Mouse (Mus musculus): ENCODE measurements around the gene Cpsf4. TPM values are rescaled to one million over a fixed set of nuclear protein-coding genes. Genes with fewer than 3 reads are reported as not detected.

Gene Cpsf4
- total and polyA plus RNA-seq, 2 experiments from 2014 or later: 37.8 to 48.1 TPM

- Histone ChIP-seq H3K9ac (replicated peaks; ENCODE audit: low read length) (peak overlapping the region; percentile 86), H3K4me2 (ENCODE audit: low read depth, low read length) (peak overlapping the region; percentile 97), H3K27me3 (ENCODE audit: insufficient read depth, low read length) (no peaks in the 10 kb centered on the region), H3K9me3 (ENCODE audit: low read length) (no peaks in the 10 kb centered on the region), H3K36me3 (ENCODE audit: insufficient read depth, low read length) (peaks cover 28% of the 10 kb centered on the region), H3K4me3 (ENCODE audit: low read length) (peak overlapping the region; percentile 99), H3K27ac (peak overlapping the region; percentile 95), H3K4me1 (ENCODE audit: insufficient read depth, low read length) (peaks cover 18% of the 10 kb centered on the region)
- ATAC-seq (no peak), DNase-seq (ENCODE audit: low spot score) (no peak)
- TF ChIP-seq CTCF (IDR thresholded peaks at IDR 0.05; ENCODE audit: low read depth): no peak
- under 1% methylated on average over 18 of the region's 18 CpGs for WGBS
Observed at GRCm38 (mm10) chr5:145140611-145141010, 26.4 kb upstream of the Cpsf4 start.

DNA sequence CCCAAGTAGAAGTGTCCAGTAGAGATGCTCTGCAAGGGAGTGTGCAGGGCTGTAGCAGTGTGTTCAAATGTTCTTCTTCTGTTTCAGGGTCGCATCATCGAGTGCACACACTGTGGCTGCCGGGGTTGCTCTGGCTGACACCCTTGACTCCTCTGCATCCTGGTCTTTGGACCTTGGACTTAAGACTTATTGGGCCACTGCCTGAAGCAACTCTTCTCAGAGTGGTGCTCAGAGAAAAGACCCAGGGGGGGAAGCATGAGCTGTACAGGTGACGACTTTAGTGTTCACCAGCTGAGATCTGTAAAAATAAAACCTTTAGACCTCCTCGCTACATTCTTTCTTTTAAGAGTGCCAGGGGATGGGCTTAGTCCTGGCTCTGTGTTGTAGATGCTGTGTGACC is 19.3 kb upstream of the Cpsf4 start:
- TF ChIP-seq CTCF (IDR thresholded peaks at IDR 0.05; ENCODE audit: low read depth): no peak

GRCm38 (mm10) chr5:145149294-145149693 is 17.7 kb upstream of the Cpsf4 start:
- 92% methylated on average over 6 of the region's 6 CpGs for WGBS
- H3K4me2 ChIP-seq (ENCODE audit: low read depth, low read length): no peak overlapping the region
- no peak for DNase-seq (ENCODE audit: low spot score)
- no peaks in the 10 kb centered on the region for H3K27me3 ChIP-seq (ENCODE audit: insufficient read depth, low read length)
- no peak overlapping the region for H3K9ac ChIP-seq (replicated peaks; ENCODE audit: low read length)
- ATAC-seq: no peak
- no peak for TF ChIP-seq CTCF (IDR thresholded peaks at IDR 0.05; ENCODE audit: low read depth)
- no peaks in the 10 kb centered on the region for H3K9me3 ChIP-seq (ENCODE audit: low read length)
- H3K4me1 ChIP-seq (ENCODE audit: insufficient read depth, low read length): no peaks in the 10 kb centered on the region
- no peak overlapping the region for H3K27ac ChIP-seq
- H3K4me3 ChIP-seq (ENCODE audit: low read length): no peak overlapping the region
- H3K36me3 ChIP-seq (ENCODE audit: insufficient read depth, low read length): peaks cover 70% of the 10 kb centered on the region

More for the DNA sequence above, 19.3 kb upstream of the Cpsf4 start:
- no peak for ATAC-seq
- no peaks in the 10 kb centered on the region for H3K4me1 ChIP-seq (ENCODE audit: insufficient read depth, low read length)
- no peak overlapping the region for H3K27ac ChIP-seq
- H3K9me3 ChIP-seq (ENCODE audit: low read length): no peaks in the 10 kb centered on the region
- 88% methylated on average over 5 of the region's 5 CpGs for WGBS
- H3K4me2 ChIP-seq (ENCODE audit: low read depth, low read length): no peak overlapping the region
- H3K27me3 ChIP-seq (ENCODE audit: insufficient read depth, low read length): no peaks in the 10 kb centered on the region
- no peak overlapping the region for H3K9ac ChIP-seq (replicated peaks; ENCODE audit: low read length)
- H3K4me3 ChIP-seq (ENCODE audit: low read length): no peak overlapping the region
- no peak for DNase-seq (ENCODE audit: low spot score)
- H3K36me3 ChIP-seq (ENCODE audit: insufficient read depth, low read length): peaks cover 75% of the 10 kb centered on the region

GRCm38 (mm10) chr5:145152690-145153089 is 14.3 kb upstream of the Cpsf4 start:
- ATAC-seq (no peak), DNase-seq (ENCODE audit: low spot score) (no peak)
- Histone ChIP-seq H3K27me3 (ENCODE audit: insufficient read depth, low read length) (no peaks in the 10 kb centered on the region), H3K9me3 (ENCODE audit: low read length) (no peaks in the 10 kb centered on the region), H3K36me3 (ENCODE audit: insufficient read depth, low read length) (peaks cover 51% of the 10 kb centered on the region), H3K27ac (no peak overlapping the region), H3K9ac (replicated peaks; ENCODE audit: low read length) (no peak overlapping the region), H3K4me2 (ENCODE audit: low read depth, low read length) (no peak overlapping the region), H3K4me1 (ENCODE audit: insufficient read depth, low read length) (no peaks in the 10 kb centered on the region), H3K4me3 (ENCODE audit: low read length) (no peak overlapping the region)
- TF ChIP-seq CTCF (IDR thresholded peaks at IDR 0.05; ENCODE audit: low read depth): no peak
- WGBS: 92% methylated on average over 5 of the region's 5 CpGs

- Histone ChIP-seq H3K27ac (no peak overlapping the region), H3K36me3 (ENCODE audit: insufficient read depth, low read length) (peaks cover 50% of the 10 kb centered on the region), H3K4me2 (ENCODE audit: low read depth, low read length) (no peak overlapping the region), H3K9me3 (ENCODE audit: low read length) (no peaks in the 10 kb centered on the region), H3K9ac (replicated peaks; ENCODE audit: low read length) (no peak overlapping the region), H3K4me3 (ENCODE audit: low read length) (no peak overlapping the region), H3K27me3 (ENCODE audit: insufficient read depth, low read length) (no peaks in the 10 kb centered on the region), H3K4me1 (ENCODE audit: insufficient read depth, low read length) (peaks cover 7% of the 10 kb centered on the region)
- 96% methylated on average over 14 of the region's 14 CpGs for WGBS
- DNase-seq (ENCODE audit: low spot score) (no peak), ATAC-seq (no peak)
- no peak for TF ChIP-seq CTCF (IDR thresholded peaks at IDR 0.05; ENCODE audit: low read depth)
Observed at GRCm38 (mm10) chr5:145161361-145161760, 5.7 kb upstream of the Cpsf4 start.

GRCm38 (mm10) chr5:145164710-145165109 is 2.3 kb upstream of the Cpsf4 start:
- TF ChIP-seq CTCF (IDR thresholded peaks at IDR 0.05; ENCODE audit: low read depth): no peak
- no peak overlapping the region for H3K4me2 ChIP-seq (ENCODE audit: low read depth, low read length)
- H3K27ac ChIP-seq: no peak overlapping the region
- peaks cover 13% of the 10 kb centered on the region for H3K4me1 ChIP-seq (ENCODE audit: insufficient read depth, low read length)
- DNase-seq (ENCODE audit: low spot score): no peak
- H3K27me3 ChIP-seq (ENCODE audit: insufficient read depth, low read length): no peaks in the 10 kb centered on the region
- no peak overlapping the region for H3K9ac ChIP-seq (replicated peaks; ENCODE audit: low read length)
- H3K36me3 ChIP-seq (ENCODE audit: insufficient read depth, low read length): peaks cover 29% of the 10 kb centered on the region
- no peak for ATAC-seq
- no peak overlapping the region for H3K4me3 ChIP-seq (ENCODE audit: low read length)
- no peaks in the 10 kb centered on the region for H3K9me3 ChIP-seq (ENCODE audit: low read length)
- 63% methylated on average over 3 of the region's 3 CpGs for WGBS

GRCm38 (mm10) chr5:145165184-145165583 is 1.8 kb upstream of the Cpsf4 start:
- Histone ChIP-seq H3K27me3 (ENCODE audit: insufficient read depth, low read length) (no peaks in the 10 kb centered on the region), H3K36me3 (ENCODE audit: insufficient read depth, low read length) (peaks cover 24% of the 10 kb centered on the region), H3K4me3 (ENCODE audit: low read length) (no peak overlapping the region), H3K4me2 (ENCODE audit: low read depth, low read length) (no peak overlapping the region), H3K9me3 (ENCODE audit: low read length) (no peaks in the 10 kb centered on the region), H3K9ac (replicated peaks; ENCODE audit: low read length) (no peak overlapping the region), H3K27ac (no peak overlapping the region), H3K4me1 (ENCODE audit: insufficient read depth, low read length) (peaks cover 13% of the 10 kb centered on the region)
- TF ChIP-seq CTCF (IDR thresholded peaks at IDR 0.05; ENCODE audit: low read depth): no peak
- ATAC-seq (no peak), DNase-seq (ENCODE audit: low spot score) (no peak)
- 93% methylated on average over 15 of the region's 15 CpGs for WGBS

All from hindbrain, postnatal 0 days (tissue).